Mouse (Mus musculus) heart, adult 8-10 months (tissue): Measurements from ENCODE around the gene Bnc2. TPM values are rescaled to one million over a fixed set of nuclear protein-coding genes. Genes with fewer than 3 reads are reported as not detected.

ENCODE experiments used
- DNase-seq: peaks from one replicate; pipeline ENCODE4 v3.0.0; 2022; ENCODE audit warnings: low spot score
- total RNA-seq, 4 experiments: library from RNA; stranded (reverse); gene quantifications; 2 replicates each; pipeline ENCODE4 v1.2.4; 2022

Bnc2 gene
- total RNA-seq, 4 experiments from 2014 or later: 5.2 to 6.7 (median 5.5) TPM

DNA sequence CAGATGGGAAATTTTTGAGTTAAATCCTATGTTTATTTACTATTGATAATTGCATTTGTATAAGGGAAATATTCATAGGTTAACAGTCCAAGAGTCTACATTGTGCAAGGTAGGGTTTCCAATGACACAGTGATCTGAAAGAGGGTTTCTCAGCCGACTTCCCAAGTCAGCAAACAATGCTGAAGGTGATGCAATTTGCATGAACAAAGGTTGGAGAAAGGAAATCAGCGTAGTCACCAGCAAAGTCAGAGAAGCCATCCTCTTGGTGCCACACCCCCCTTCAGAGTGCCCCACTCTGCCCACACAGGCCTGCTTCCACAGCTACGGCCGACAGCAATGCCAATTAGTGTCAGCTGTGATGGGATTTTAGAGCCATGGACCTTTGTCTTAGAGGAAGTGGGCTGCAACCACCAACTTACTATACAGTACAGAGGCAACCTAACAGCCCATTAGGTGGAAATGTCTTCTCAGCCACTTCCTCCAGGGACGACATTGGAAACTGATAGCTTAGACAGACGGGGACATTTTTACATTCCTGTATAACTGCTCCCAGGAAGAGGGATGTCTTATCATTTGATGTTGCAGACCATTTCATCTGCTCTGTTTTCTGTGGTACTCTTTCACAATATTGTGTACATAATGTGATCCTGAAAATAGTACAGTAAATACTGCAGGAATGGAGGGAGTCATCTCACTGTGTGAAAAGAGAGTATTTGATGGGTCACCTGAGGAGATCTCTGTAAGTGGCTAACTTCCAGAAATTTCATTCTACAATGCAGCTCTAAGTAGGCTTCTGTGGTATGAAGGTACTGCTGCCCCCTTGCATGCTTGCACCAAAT lies 243.2 kb downstream of the Bnc2 start:
- DNase-seq: no peak

GRCm38 (mm10) chr4:84427955-84428354 lies 247.1 kb downstream of the Bnc2 start:
- no peak for DNase-seq

DNA sequence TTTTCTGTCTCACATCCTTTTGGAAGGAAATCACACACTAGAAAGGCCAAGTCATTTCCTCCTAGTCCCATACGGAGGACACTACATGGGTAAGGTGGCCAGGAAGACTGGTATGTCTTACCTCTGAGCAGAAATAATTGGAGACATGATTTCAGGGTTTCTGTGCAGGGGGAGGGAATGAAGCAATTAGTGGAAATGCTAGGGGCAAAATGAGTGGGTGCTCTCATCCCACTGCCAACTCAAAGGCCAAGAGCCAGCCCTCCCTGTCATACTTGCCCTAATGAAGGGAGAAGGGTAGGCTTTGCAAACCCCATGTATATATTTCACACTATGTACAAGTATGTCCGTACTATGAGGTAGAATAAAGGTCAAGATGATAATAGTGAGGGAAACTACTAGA lies 263.6 kb downstream of the Bnc2 start:
- DNase-seq: no peak

DNA sequence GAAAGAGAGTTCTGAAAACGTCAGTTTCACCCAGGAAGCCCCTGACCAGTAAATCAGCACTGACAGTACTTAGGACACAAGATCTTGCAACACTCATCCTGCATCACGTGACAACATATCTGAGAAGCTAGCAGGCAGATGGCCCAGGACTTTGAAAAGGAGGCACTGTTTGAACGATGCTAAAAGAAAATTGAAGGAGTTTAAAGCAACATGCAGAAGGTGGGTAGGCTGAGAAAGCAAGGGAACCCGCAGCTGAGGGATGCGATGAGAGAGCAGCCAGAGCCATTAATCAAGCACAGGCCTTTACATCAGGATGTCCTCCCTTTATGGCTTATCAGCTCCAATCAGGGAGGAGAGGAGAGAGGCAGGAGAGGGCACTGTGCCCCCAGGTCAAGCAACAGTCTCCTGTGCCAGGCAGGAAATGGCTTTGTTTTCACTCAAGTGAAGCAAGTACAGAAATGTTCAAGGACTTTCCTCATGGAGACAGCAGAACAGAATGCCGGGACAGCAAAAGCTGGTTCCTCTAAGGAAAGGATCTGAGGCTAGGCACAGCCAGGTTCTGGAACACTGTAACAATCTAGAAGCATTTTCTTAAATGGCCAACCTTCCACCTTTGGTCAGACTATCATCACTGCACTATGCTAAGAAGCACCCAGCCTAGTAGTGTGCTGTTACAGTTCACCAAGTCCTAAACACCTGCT lies 267.6 kb downstream of the Bnc2 start:
- DNase-seq: peak; percentile 5

- DNase-seq: no peak
These were observed 271.5 kb downstream of the Bnc2 start for GRCm38 (mm10) chr4:84403356-84404145.

DNA sequence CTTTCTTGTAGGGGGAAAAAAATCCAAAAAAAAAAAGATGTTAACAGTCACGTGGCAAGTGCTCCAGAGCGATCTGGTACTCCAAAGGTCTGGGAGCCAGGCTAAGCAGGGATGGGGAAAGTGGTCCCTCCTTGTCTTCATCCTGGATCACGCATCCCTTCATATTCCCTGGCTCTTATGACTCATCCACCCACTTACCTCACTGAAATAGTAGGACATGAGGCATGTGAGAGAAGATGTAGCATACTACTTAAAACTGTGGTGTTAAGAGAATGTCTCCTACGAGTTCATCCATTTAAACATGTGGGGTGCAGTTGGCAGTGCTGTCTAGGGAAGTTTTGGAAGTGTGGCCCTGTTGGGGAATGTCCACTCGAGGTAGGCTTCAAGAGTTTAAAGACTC lies 286.1 kb downstream of the Bnc2 start:
- DNase-seq: no peak

GRCm38 (mm10) chr4:84385156-84385555 lies 289.9 kb downstream of the Bnc2 start:
- DNase-seq: no peak

DNA sequence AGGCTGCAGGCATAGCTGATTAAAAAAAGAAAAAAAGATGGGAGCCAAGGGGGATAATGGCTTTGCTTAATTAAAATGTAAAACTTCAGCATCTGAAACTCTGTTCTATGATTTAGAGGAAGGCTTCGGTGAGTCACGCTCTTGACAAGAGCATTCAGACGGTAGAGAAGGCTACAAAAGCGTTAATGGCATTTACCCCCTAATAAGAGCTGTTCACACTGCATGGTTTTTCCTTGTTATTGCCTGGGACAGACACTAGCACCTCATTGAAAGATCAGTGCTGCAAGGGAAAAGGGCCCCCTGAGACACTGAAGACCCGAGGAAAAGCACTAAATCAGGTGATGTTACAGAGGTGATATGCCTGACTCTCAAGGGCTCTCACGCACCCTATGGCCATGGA lies 295.8 kb downstream of the Bnc2 start:
- DNase-seq: no peak

DNA sequence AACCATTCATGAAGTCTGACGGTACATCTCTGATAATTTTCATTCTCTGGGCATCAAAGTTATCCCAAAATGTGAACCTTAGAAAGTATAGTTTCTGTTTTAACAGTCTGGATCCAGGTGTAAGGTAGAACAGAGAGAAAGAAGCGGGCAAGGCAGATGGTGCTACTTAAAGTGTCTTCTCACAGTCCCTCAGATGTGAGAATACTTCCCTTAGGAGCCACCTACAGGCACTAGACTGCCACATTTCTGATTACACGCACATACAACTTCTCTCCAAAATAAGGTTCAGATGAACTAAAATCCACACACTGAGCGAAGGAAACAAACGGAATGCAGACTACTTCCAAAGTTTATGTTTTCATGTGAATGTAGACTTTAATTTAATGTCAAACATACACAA lies 297.6 kb downstream of the Bnc2 start:
- DNase-seq: no peak

DNA sequence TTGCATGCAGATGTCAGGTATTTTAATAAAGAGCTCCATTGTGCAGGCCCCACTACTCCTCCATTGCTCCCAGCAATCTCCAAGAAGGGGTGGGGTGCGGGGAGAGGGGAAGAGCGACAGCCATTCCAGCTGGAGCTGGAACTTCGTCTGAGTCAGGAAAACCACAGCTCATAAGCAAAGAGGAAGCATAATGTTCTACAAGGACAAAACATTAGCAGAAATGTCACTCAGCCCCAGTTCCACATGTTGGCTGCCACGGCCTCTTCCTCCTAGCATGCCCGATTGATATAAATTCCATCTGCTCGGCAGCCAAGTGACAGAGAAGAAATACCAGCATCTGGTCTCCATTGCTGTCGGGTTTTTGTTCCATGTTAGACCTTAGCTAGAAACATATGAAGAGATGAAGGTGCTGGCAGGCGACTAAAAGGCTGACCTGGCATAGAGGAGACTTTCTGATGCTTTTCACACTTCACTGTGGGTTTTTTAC lies 312.7 kb downstream of the Bnc2 start:
- DNase-seq: peak; percentile 28

DNA sequence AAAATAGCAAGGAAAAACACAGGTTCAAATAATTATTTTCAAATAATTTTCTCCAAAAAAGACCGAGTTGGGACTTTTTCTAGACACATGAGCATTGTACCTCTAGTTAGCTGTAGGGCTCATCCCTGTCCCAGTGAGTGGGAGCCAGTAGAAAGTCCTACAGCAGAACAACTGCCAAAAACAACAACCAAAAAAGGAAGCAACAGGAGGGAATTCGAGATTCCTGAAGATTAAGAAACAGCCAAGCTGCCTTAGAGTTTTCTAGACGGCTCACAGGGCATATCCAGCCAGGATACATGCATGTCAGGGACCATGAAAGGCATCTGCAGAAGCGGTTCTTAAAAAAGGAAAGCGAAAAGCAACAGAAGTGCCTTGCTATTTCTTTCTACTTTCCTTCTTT lies 313.9 kb downstream of the Bnc2 start:
- no peak for DNase-seq

GRCm38 (mm10) chr4:84359996-84360395 lies 315.1 kb downstream of the Bnc2 start:
- DNase-seq: no peak

GRCm38 (mm10) chr4:84358204-84358603 lies 316.9 kb downstream of the Bnc2 start:
- no peak for DNase-seq

DNA sequence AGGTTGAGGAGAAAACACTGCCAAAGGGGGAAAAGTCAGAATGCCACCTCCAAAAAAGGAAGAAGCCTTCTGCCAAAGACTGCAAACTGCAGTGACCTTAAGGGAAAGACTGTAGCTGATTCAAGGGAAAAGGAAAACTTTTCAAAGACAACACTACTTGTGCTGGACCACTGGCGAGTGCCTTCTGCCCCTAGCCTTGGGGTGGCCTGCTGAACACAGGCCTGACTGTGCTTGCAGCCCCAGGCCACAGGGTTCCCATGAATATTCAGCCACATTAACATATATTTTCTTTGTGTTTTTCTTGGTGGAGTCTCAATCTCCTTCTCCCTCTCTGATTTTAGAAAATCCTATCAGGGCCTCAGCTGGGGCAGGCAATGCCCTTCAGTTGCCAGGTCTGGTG lies 317.7 kb downstream of the Bnc2 start:
- DNase-seq: no peak

DNA sequence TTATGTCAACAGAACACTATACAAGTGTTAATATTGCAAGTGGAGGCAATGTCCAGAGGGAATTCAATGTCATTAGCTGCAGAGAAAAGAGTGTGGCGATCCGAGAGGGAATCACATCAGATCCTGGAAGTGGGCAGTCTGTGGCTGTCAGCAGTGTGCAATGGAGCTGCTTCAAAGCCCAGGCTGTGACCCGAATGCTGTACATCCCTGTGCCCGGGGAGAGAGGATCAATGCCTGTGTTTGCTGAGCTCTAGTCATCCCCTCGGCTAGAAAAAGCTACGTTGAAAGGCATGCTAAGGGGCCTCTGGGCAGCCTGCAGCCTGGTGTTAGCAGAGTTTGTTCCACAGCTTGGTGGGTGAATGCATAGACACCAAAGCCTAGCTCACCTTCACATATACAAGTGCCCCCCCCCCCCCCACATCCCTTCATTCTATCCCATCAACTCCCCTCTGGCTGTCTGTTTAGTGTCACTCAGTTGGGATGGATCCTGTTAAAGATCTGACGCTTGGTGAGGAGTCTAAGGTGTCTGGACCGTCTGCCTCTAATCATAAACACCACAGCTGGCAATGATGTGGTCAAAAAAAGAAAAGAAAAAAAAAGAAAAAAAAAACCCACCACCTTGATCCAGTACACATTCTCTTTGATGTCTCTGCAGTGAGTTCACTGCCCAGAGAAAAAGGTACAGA lies 318.5 kb downstream of the Bnc2 start:
- no peak for DNase-seq

DNA sequence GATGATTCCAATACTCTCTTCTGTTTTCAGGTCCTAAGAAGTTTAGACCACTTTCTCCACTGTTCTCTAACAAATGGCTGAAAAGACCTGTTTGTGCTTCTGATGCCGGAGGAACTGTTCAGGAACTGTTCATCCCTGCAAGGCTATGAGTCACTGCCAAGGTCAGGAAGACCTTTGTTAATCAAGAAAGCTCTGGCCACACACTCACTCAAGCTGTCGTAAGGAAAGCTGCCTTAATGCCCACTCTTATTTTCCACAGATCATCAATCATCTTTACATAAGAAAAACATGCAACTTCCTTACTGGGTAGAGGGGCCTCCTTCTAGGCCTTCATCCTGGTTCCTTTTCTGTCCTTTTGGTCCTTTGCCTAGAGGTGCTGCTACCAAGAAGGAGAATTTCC lies 322.4 kb downstream of the Bnc2 start:
- DNase-seq: no peak

- no peak for DNase-seq
These were observed 325.5 kb downstream of the Bnc2 start for GRCm38 (mm10) chr4:84349536-84349935.

DNA sequence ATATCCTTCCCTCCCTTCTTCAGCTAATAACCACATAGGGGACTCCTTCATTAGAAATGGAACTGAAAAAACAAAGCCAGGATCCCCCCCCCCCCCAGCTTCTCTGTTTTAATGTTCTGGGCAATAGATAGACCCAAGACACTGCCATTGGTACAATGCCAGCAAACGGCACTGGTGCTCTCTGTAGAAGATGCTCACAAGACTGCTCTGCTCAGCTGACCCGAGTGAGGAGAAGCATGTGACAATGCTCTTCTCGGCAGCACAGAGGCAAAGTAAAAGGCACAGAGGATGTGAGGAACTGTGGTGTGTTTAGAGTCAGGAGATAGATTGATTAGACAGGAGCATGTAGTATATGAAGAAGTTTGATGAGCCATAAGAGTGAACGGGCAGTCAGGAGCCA lies 335.9 kb downstream of the Bnc2 start:
- DNase-seq: no peak

GRCm38 (mm10) chr4:84331995-84332394 lies 343.1 kb downstream of the Bnc2 start:
- no peak for DNase-seq

GRCm38 (mm10) chr4:84331450-84331849 lies 343.6 kb downstream of the Bnc2 start:
- no peak for DNase-seq

- no peak for DNase-seq
These were observed 344.6 kb downstream of the Bnc2 start for GRCm38 (mm10) chr4:84330509-84330908.

- no peak for DNase-seq
These were observed 345.4 kb downstream of the Bnc2 start for GRCm38 (mm10) chr4:84329651-84330050.
